Mouse (Mus musculus): ENCODE results near the gene Slitrk5. TPM values are rescaled to one million over a fixed set of nuclear protein-coding genes. Genes with fewer than 3 reads are reported as not detected.
"Not testable (repeated sequence)": the region's sequence is repeated elsewhere in the genome, so short reads cannot be mapped to it uniquely, and the experiment has no call there.

Slitrk5 gene
- 4.6 and 5.7 TPM in 2 replicates for polyA plus RNA-seq (2015; fragmentation: Nextera tagmentation; extraction: Ambion mirVana)

DNA sequence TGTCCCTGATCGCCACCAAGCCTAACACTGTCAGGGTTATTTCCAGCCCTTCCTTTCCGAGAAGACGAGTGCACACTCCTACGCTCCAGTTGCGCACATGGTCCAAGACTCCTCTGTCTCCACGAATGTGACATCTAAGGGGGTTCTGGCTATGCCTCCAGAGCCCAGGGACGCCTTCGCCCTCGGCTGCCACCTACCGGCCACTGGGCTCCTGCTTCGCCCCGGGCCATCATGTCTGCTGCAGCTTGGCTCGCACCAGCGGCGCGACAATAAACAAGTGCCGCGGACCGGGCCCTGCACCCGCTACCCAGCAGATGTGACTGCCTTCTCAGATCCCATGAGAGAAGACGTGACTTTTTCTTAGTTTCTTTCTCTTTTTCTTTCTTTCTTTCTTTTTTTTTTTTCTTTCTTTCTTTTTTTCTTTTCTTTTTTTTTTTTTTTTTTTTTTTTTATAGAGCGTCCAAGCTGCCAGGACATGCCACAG lies at the start of gene Slitrk5:
Gene Slitrk5 (plus strand): TSS at position 434 of the 484 bp plus-strand sequence.
- ATAC-seq (ENCODE audit: insufficient number of reproducible peaks, insufficient read depth, low FRiP score, low TSS enrichment, low read depth): peak; percentile 38; the same call in 1 of the 2 replicates
- H3K4me3 ChIP-seq: peak within 1 kb of the TSS; percentile 66
- H3K27ac ChIP-seq: peak within 1 kb of the TSS; percentile 75
- H3K9ac ChIP-seq: peak within 1 kb of the TSS; percentile 79
- no peaks in the 10 kb centered on the region for H3K9me3 ChIP-seq
- peaks cover 34% of the 10 kb centered on the region for H3K27me3 ChIP-seq
- peaks cover 10% of the 10 kb centered on the region; the same call in 1 of the 2 replicates for H3K4me1 ChIP-seq
- peak within 1 kb of the TSS; percentile 96 for H3K4me2 ChIP-seq
- H3K36me3 ChIP-seq: no peaks in the 10 kb centered on the region
- WGBS: under 1% methylated on average over 22 of the region's 22 CpGs

DNA sequence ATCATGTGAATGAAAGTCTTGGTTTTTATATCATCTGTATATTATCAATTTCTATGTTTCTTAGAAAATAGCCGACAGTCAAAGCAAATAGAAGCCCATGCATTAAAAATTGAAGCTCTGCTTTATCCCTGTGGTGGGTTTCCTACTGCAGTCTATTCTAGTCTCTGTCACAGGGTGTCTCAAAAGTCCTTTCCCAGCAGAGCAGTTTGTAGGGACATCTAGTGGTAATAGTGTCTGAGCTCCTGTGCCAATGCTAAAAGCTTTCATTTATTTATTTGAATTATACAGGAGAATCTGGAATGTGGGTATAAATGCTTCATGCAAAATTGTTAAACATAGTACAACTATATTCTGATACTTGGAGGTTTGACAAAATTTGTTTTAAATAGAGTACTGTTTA lies 2.0 kb upstream of the Slitrk5 start:
- H3K9me3 ChIP-seq: no peaks in the 10 kb centered on the region
- no peak overlapping the region for H3K4me3 ChIP-seq
- WGBS: 63% methylated on average over 1 of the region's 1 CpGs

DNA sequence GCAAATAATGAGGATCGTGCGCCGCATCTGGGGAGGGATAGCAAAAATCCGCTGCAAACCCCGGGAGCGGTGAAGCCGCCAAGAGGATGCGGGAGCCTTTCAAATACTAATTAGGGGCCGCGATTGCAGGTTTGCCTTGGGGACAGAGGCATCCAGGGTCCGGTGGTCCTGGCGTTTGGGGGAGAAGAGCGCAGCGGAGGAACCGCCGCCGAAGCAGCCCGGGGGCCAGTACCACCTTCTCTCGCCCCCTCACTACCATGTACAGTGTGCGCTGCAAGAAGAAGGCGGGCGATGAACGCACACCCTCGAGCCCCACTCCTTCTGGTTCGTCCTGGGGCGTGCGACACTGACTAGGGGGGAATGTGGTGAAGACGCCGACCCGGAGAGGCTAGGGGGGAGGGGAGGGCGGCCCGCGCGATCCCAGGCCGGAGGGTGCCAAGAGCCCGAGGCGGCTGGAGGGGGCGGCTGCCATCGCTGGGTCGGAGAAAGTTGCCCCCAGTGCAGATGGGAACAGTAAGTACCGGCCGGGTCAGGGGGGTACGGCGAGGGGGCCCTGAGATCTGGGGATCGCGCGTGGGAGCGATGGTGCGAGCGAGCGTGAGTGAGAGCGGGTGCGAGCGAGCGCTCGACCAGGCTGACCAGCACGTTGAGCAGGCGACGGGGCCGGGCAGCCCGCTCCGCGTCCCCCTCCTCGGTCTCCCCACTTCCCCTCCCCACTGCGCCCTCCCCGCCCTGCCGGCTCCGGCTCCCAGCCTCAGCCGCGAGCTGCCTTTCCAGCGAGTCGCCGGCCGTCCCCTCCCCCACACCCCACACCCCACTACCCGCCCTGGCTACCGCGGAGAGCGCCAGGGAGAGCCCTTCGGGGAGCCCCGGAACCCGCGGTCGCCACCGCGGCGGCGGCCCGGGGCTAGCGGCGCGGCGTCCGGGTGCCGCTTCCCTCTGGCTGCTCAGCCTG lies 591 bp downstream of the Slitrk5 start:
- H3K4me2 ChIP-seq: peak overlapping the region; percentile 96
- no peaks in the 10 kb centered on the region for H3K9me3 ChIP-seq
- peak; percentile 70 for ATAC-seq (ENCODE audit: insufficient number of reproducible peaks, insufficient read depth, low FRiP score, low TSS enrichment, low read depth)
- peak overlapping the region; percentile 66 for H3K4me3 ChIP-seq
- WGBS: under 1% methylated on average over 91 of the region's 94 CpGs
- peak overlapping the region; percentile 79 for H3K9ac ChIP-seq
- peaks cover 42% of the 10 kb centered on the region for H3K27me3 ChIP-seq
- H3K27ac ChIP-seq: peak overlapping the region; percentile 75
- peaks cover 12% of the 10 kb centered on the region for H3K4me1 ChIP-seq
- H3K36me3 ChIP-seq: no peaks in the 10 kb centered on the region

More for the DNA sequence above, 2.0 kb upstream of the Slitrk5 start:
- Histone ChIP-seq H3K4me2 (no peak overlapping the region), H3K27me3 (peaks cover 20% of the 10 kb centered on the region), H3K9ac (no peak overlapping the region), H3K27ac (no peak overlapping the region), H3K4me1 (peaks cover 10% of the 10 kb centered on the region; the same call in 1 of the 2 replicates), H3K36me3 (no peaks in the 10 kb centered on the region)
- ATAC-seq (ENCODE audit: insufficient number of reproducible peaks, insufficient read depth, low FRiP score, low TSS enrichment, low read depth): no peak

DNA sequence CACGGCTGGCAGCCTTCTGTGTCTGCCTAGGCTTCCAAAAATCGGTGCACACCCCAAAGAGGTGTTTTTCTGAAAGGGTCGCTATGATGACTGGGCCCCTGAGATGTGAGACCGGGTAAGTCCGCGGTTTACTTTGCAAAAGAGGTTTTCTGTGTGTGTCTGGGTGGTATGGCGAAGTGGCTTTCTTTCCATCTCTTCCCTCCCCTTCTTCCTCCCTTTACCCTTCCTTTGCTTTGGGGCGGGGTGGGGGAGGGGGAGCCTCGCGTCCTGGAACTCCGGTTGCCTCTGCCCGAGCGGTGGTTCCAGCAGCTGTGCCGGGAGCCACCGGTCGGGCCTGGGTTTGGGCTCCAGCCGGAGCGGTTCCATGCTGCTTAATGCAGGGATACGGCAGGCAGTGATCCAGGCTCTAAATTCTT lies 1.3 kb downstream of the Slitrk5 start:
- Histone ChIP-seq H3K4me3 (peak overlapping the region; percentile 66), H3K27me3 (peaks cover 49% of the 10 kb centered on the region), H3K9me3 (no peaks in the 10 kb centered on the region), H3K27ac (peak overlapping the region; percentile 75), H3K4me1 (peaks cover 19% of the 10 kb centered on the region), H3K36me3 (no peaks in the 10 kb centered on the region), H3K9ac (peak overlapping the region; percentile 79), H3K4me2 (peak overlapping the region; percentile 96)
- 0% methylated on average over 19 of the region's 19 CpGs for WGBS
- peak; percentile 28; the same call in 1 of the 2 replicates for ATAC-seq (ENCODE audit: insufficient number of reproducible peaks, insufficient read depth, low FRiP score, low TSS enrichment, low read depth)

DNA sequence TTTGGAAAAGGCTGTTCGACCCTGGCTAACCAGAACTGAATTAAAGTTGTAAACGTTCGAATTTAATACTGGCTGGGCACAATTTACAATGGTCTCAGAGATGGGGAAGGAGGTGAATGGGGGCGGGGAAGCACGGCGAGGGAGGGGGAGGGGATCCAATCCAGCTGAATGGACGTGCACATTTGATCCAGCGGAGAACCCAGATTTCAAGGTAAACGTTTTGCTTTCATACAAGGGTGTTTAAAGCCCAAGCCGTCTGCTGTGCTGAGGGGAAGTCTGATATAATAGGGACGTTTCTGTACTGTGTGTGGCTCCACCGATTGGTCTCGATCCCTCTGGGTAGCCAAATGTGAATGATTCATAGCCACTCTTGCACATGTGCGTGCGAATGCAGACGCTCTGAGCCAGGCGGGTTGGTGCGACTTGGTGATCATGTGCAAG lies 2.0 kb downstream of the Slitrk5 start:
- Histone ChIP-seq H3K27ac (no peak overlapping the region), H3K9ac (peak overlapping the region; percentile 79), H3K36me3 (no peaks in the 10 kb centered on the region), H3K4me3 (peak overlapping the region; percentile 66), H3K27me3 (peaks cover 54% of the 10 kb centered on the region), H3K4me2 (peak overlapping the region; percentile 96), H3K9me3 (no peaks in the 10 kb centered on the region), H3K4me1 (peaks cover 20% of the 10 kb centered on the region)
- WGBS: under 1% methylated on average over 18 of the region's 18 CpGs
- no peak for ATAC-seq (ENCODE audit: insufficient number of reproducible peaks, insufficient read depth, low FRiP score, low TSS enrichment, low read depth)

DNA sequence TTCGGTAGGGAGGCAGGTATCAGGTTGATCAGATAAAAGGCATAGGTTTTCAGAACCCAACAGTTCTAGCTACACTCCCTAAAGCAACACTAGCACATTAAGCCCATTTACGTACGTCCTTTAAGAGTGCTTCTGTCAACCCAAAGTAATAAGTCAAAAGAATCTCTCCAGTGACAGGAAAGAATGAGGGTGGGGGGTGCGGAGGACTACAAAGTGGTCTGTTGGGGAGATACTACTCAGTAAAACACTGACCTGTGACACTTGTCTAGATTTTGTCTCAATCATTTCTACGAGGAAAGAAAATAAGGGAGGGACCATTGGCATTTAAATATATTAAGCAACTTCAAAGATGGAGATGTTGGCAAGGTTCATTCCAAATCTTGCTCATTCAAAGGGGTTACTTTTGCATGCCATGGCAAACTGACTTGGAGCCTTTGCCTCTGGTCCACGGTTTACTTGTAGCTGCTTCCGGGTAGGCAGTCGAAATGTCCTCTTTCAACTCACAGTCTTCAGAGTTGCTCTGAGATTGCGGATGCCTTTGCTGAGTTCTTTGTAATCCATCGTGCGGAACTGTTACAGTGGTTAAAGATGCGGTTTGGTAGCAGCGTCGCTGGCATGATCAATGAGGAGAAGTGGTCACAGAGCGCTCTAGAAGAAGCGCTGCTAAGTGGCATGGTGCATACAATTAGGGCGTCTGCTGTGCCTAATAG lies 2.6 kb downstream of the Slitrk5 start:
- peak overlapping the region; percentile 96 for H3K4me2 ChIP-seq
- no peak for ATAC-seq (ENCODE audit: insufficient number of reproducible peaks, insufficient read depth, low FRiP score, low TSS enrichment, low read depth)
- 6% methylated on average over 17 of the region's 17 CpGs for WGBS
- peak overlapping the region; percentile 49; the same call in 1 of the 2 replicates for H3K9ac ChIP-seq
- H3K36me3 ChIP-seq: no peaks in the 10 kb centered on the region
- no peaks in the 10 kb centered on the region for H3K9me3 ChIP-seq
- peak overlapping the region; percentile 66 for H3K4me3 ChIP-seq
- peaks cover 20% of the 10 kb centered on the region for H3K4me1 ChIP-seq
- H3K27ac ChIP-seq: no peak overlapping the region
- peaks cover 56% of the 10 kb centered on the region for H3K27me3 ChIP-seq

DNA sequence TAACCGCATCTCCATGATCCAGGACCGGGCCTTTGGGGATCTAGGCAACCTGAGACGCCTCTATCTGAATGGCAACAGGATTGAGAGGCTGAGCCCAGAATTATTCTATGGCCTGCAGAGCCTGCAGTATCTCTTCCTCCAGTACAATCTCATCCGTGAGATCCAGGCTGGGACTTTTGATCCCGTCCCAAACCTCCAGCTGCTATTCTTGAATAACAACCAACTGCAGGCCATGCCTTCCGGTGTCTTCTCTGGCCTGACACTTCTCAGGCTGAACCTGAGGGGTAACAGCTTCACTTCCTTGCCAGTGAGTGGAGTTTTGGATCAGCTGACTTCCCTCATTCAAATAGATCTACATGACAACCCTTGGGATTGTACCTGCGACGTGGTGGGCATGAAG lies 5.4 kb downstream of the Slitrk5 start:
- peak overlapping the region; percentile 93; the same call in 1 of the 2 replicates for H3K4me2 ChIP-seq
- H3K27ac ChIP-seq: no peak overlapping the region
- ATAC-seq (ENCODE audit: insufficient number of reproducible peaks, insufficient read depth, low FRiP score, low TSS enrichment, low read depth): no peak
- no peaks in the 10 kb centered on the region for H3K9me3 ChIP-seq
- 70% methylated on average over 8 of the region's 8 CpGs for WGBS
- H3K27me3 ChIP-seq: peaks cover 50% of the 10 kb centered on the region
- no peak overlapping the region for H3K4me3 ChIP-seq
- peaks cover 20% of the 10 kb centered on the region for H3K4me1 ChIP-seq
- no peak overlapping the region for H3K9ac ChIP-seq
- no peaks in the 10 kb centered on the region for H3K36me3 ChIP-seq

DNA sequence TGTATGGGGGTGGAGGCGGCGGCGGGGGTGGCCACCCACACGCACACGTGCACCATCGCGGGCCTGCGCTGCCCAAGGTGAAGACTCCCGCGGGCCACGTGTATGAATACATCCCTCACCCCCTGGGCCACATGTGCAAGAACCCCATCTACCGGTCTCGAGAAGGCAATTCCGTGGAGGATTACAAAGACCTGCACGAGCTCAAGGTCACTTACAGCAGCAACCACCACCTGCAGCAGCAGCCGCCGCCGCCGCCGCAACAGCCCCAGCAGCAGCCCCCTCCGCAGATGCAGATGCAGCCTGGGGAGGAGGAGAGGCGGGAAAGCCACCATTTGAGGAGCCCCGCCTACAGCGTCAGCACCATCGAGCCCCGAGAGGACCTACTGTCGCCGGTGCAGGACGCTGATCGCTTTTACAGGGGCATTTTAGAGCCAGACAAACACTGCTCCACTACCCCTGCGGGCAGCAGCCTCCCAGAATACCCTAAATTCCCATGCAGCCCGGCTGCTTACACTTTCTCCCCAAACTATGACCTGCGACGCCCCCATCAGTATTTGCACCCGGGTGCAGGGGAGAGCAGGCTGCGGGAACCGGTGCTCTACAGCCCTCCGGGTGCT lies 6.3 kb downstream of the Slitrk5 start:
- WGBS: 1% methylated on average over 38 of the region's 38 CpGs
- ATAC-seq (ENCODE audit: insufficient number of reproducible peaks, insufficient read depth, low FRiP score, low TSS enrichment, low read depth): no peak; the same call in 1 of the 2 replicates
- H3K36me3 ChIP-seq: no peaks in the 10 kb centered on the region
- peaks cover 20% of the 10 kb centered on the region for H3K4me1 ChIP-seq
- peak overlapping the region; percentile 56 for H3K4me3 ChIP-seq
- H3K9ac ChIP-seq: peak overlapping the region; percentile 61
- H3K9me3 ChIP-seq: no peaks in the 10 kb centered on the region
- H3K4me2 ChIP-seq: peak overlapping the region; percentile 93
- H3K27me3 ChIP-seq: peaks cover 49% of the 10 kb centered on the region
- no peak overlapping the region for H3K27ac ChIP-seq

DNA sequence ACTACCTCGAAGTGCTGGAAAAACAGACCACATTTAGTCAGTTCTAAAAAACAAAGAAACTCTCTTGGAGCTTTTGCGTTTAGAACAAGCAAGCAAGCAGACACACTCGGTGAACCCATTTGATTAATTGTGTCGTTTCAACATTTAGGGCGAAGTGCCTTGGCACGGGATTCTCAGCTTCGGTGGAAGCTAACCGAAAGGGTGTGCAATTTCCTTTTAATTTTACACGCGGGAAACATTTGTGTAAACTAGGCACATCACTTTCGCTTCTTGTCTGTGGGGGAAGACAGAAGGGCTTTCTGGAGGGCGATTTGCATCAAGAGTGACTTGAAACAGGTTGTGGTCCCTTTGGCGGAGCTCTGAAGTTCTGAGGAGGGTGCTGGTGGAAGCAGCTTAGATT lies 6.9 kb downstream of the Slitrk5 start:
- peak overlapping the region; percentile 61 for H3K9ac ChIP-seq

DNA sequence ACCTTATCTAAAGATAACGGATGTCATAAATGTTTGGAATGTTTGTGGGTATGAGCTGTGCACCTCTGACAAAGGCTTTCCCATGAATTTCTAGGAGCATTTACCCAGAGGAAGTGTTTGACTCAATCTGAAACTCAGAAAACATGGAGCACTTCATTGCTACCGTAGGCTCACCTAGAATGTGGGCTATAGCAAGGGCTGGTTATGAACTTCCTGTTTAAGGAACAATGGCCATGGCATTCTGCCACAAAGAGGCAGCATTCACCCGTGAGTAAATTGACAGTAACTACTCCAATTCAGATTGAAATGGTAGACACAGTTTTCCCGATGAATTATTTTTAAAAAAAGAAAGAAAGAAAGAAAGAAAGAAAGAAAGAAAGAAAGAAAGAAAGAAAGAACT lies 8.6 kb downstream of the Slitrk5 start:
- H3K4me1 ChIP-seq: peaks cover 10% of the 10 kb centered on the region
- no peaks in the 10 kb centered on the region for H3K9me3 ChIP-seq
- WGBS: 77% methylated on average over 4 of the region's 4 CpGs
- no peak overlapping the region for H3K9ac ChIP-seq
- no peak overlapping the region for H3K4me2 ChIP-seq
- H3K36me3 ChIP-seq: no peaks in the 10 kb centered on the region
- H3K27ac ChIP-seq: no peak overlapping the region
- ATAC-seq (ENCODE audit: insufficient number of reproducible peaks, insufficient read depth, low FRiP score, low TSS enrichment, low read depth): no peak
- no peak overlapping the region for H3K4me3 ChIP-seq
- H3K27me3 ChIP-seq: peaks cover 33% of the 10 kb centered on the region

More for the DNA sequence above, 6.9 kb downstream of the Slitrk5 start:
- WGBS: 7% methylated on average over 13 of the region's 13 CpGs
- ATAC-seq (ENCODE audit: insufficient number of reproducible peaks, insufficient read depth, low FRiP score, low TSS enrichment, low read depth): no peak
- no peaks in the 10 kb centered on the region for H3K9me3 ChIP-seq
- no peaks in the 10 kb centered on the region for H3K36me3 ChIP-seq
- peak overlapping the region; percentile 56 for H3K4me3 ChIP-seq
- peak overlapping the region; percentile 93 for H3K4me2 ChIP-seq
- peaks cover 48% of the 10 kb centered on the region for H3K27me3 ChIP-seq
- H3K27ac ChIP-seq: no peak overlapping the region
- H3K4me1 ChIP-seq: peaks cover 20% of the 10 kb centered on the region

DNA sequence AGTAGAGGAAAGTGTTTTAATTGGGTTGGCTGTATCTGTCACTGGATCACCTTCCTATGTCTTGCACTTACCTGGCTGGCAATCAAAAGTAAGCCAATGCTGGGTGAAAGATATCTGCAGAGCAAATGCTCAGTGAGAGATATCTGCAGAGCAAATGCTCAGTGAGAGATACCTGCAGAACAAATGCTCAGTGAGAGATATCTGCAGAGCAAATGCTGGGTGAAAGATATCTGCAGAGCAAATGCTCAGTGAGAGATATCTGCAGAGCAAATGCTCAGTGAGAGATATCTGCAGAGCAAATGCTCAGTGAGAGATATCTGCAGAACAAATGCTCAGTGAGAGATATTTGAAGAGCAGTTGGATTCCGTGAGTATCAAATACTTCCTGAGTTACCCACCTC lies 15.2 kb downstream of the Slitrk5 start:
- not testable (repeated sequence) for ATAC-seq (ENCODE audit: insufficient number of reproducible peaks, insufficient read depth, low FRiP score, low TSS enrichment, low read depth); H3K36me3 ChIP-seq; H3K4me2 ChIP-seq; H3K4me1 ChIP-seq; H3K27me3 ChIP-seq; H3K9me3 ChIP-seq; H3K27ac ChIP-seq; H3K9ac ChIP-seq; H3K4me3 ChIP-seq
- 80% methylated on average over 1 of the region's 1 CpGs for WGBS
